Mouse (Mus musculus): ENCODE measurements around the gene Dtl. TPM values are rescaled to one million over a fixed set of nuclear protein-coding genes. Genes with fewer than 3 reads are reported as not detected.
A peak's percentile ranks its signal among the peaks of the same experiment; 100 is the strongest.

Gene Dtl
- total RNA-seq (2021), result 1 to 10 TPM; 6.3 to 7.6 TPM

DNA sequence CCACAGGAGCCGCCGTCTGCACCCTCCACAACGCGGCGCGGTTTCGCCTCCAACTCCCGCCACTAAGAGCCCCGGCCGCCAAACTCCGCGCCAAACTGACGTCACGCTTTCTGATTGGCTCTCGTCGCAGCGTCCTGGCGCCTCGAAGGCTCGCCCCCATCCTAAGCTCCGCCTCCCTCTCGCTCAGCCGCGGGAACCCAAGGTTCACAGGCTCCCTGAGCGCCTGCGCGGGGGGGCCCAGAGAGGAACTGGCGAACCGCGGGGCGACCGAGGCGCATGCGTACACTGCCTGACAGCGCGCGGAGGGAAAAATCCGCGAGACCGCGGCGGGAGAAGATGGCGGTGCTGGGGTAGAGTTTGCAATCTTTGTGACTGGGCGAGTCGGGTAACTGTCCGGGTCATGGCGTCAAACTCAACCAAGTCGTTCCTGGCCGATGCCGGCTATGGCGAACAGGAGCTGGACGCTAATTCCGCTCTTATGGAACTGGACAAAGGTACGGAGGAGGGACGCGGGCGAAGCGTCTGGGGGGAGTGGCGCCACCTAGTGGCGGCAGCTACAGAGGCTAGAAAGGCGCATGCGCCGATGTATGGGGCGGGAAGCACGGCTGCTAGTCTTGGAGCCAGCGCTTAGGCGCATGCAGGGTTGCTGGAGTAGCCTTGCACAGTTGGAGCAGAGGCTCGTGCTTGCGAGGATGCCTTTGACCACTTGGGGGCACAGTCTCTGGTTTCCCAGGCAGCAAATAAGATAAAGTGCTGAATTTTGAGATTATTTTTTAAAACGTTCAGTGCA is at the start of gene Dtl, which contains the start of gene Ints7:
Dtl (minus strand) TSS at position 87 of the 790 bp plus-strand sequence.
Ints7 (plus strand) TSS at position 179 of the 790 bp plus-strand sequence.
- intact Hi-C loops (cut with DNase I), result loop anchor here (2.0 to 5.0 kb wide), 3 partner anchors 142 to 332 kb away; partner anchors contain the start of genes Lpgat1 and Slc30a1
- peak; percentile 99 for DNase-seq (ENCODE audit: low spot score in 2 of 2)

DNA sequence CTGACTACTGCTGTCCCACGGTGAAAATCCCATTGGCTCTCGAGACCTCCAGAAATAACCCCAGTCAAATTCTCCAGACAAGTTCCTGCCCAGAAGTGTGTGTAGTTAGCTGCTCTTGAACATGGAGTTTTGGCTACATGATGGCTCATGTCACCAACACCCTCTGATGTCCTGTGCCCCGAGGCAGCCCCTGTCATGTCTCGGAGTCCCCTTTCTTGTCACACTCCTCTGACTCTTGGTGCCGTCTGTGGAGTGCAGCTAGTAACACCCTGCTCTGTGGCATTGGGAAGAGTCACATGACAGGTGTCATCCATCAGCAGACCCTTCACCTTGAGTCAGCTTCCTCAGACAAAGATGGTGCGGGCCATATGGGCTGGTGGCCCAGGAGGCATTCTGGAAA is 49.7 kb upstream of the Dtl start:
- intact Hi-C loops (cut with DNase I), result no loop called here
- no peak for DNase-seq (ENCODE audit: low spot score in 2 of 2)

DNA sequence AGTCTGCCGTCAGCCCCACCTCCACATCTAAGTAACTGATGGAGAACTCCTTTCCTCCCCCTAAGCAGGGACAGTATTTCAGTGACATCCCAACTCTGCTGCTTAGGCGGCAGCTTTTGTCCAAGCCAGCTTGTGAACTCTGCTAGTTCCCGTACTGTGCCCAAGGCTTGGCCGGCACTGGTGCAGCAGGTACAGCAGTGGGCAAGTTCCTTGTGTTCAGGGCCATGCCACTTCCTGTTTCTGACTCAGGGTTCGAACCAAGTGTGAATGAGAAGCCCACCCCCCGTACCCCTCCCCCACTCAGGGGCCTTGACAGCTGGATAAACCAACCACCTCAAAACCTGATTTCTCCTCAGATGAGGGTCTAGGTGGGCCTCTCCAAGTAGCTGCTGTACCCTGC is 49.1 kb upstream of the Dtl start:
- intact Hi-C loops (cut with DNase I), result no loop called here
- no peak for DNase-seq (ENCODE audit: low spot score in 2 of 2)

DNA sequence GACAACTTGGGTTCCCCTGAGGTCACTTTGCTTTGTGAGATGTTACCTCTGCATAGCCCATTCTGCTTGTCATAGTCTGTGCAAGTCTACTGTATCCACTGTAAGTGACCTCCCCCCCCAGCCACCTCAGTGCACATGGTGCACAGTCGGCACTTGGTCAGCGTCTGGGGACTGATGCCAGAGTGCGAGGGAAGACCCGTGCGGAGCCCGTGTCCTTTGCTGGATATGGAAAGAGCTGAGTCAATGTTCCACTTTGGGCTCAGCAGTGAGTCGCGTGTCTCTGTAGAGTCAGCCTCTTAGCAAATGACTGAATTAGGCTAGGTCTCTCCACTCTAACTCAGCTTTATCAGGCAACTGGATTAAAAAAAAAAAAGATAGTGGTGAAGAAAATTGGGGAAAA is 47.5 kb upstream of the Dtl start:
- intact Hi-C loops (cut with DNase I), result no loop called here
- peak; percentile 35 to 46 for DNase-seq (ENCODE audit: low spot score in 2 of 2)

DNA sequence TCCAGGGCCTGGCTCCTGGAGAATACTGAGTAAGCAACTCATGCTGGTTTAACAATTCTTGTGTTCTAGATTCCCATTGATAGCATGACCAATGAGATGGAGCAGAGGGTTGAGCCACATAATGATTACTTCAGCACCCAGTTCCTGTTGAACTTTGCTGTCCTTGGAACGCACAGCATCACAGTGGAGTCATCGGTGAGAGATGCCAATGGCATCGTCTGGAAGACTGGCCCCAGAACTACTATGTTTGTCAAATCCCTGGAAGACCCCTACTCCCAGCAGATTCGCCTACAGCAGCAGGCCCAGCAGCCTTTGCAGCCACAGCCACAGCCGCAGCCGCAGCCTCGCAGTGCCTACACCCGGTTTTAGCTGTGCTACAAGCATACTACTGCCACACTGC is 45.8 kb upstream of the Dtl start:
- intact Hi-C loops (cut with DNase I), result no loop called here

DNA sequence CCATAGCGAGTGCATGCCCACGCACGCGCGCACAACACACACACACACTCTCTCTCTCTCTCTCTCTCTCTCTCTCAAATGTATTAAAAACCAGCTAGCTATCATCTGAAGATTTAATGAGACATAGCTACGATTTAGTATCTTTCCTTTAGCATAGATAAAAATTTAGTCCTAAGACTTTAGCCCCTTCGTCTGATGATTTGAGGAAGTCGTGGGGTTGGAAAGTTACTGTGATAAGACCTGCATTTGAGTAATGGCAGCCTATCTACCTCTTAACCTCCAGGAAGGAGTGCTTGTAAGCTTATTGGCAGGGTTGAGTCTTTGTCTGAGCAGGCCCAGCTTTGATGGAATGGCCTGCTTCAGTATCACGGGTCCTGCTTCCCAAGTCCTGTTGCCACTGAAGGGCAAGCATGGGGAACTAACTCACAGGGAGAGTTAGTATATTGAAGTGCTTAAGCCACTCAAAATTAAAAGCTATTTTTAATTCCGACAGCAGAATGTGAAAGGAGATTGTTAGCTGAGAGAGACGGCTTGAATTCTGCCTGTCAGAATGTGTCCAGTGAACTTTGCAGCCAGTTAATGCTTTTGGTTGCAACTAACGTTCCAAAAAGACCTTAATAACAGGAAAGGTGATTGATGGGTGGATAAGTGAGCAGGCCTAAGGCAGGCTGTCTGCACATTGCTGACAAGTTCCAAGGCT is 42.9 kb upstream of the Dtl start:
- intact Hi-C loops (cut with DNase I), result no loop called here
- no peak for DNase-seq (ENCODE audit: low spot score in 2 of 2)

More for the DNA sequence above, 45.8 kb upstream of the Dtl start:
- no peak for DNase-seq (ENCODE audit: low spot score in 2 of 2)

DNA sequence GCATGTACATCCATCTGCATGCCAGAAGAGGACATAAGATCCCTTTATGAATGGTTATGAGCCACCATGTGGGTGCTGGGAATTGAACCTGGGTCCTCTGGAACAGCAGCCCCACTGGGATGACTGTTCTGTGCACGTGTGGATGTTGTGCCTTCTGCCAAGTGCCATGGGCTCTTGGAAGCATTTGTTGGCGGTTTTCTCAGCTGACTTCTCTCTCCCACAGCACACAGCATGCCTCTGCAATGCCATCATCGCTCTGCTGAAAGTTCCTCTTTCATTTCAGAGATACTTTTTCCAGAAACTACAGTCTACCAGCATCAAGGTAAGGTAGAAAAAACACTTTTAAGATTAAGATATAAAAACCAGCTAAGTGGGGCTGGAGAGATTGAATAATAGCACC is 42.2 kb upstream of the Dtl start:
- intact Hi-C loops (cut with DNase I), result no loop called here

DNA sequence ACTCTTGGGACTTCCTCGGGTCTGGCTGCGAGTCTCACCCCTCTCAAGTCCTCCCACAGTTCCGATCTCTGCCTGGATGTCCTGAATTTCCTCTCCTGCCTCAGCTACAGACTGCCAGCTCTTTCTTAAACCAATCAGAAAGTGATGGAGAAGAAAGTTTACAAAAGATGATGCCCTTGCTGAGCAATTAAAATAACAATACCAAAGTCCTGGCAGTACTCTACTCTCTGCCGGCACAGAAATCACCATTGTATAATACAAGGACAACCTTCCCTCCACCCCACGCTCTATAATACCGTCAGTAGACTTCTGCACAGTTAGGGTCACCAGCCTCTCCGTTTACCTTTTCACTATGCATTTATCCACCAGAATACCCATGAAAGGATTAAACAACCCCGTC is 40.9 kb upstream of the Dtl start:
- no peak for DNase-seq (ENCODE audit: low spot score in 2 of 2)
- intact Hi-C loops (cut with DNase I), result no loop called here

More for the DNA sequence above, 42.2 kb upstream of the Dtl start:
- no peak for DNase-seq (ENCODE audit: low spot score in 2 of 2)

DNA sequence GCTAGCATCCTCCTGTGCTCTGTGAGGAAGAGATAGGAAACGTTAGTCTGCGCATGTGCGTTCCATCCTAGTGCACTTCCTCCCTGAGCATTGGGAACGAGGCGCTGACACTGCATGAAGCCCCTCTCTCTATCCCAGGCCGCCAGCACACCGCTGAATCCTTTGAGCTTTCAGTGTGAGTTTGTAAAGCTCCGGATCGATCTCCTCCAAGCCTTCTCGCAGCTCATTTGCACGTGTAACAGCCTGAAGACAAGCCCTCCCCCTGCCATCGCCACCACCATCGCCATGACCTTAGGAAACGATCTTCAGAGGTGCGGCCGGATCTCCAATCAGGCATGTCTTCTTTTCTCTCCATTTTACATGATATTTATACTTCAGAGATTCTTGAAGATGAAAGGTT is 37.5 kb upstream of the Dtl start:
- intact Hi-C loops (cut with DNase I), result loop anchor here (5.0 kb wide), 1 partner anchor 109 kb away; no protein-coding TSS in a partner anchor
- no peak for DNase-seq (ENCODE audit: low spot score in 2 of 2)

DNA sequence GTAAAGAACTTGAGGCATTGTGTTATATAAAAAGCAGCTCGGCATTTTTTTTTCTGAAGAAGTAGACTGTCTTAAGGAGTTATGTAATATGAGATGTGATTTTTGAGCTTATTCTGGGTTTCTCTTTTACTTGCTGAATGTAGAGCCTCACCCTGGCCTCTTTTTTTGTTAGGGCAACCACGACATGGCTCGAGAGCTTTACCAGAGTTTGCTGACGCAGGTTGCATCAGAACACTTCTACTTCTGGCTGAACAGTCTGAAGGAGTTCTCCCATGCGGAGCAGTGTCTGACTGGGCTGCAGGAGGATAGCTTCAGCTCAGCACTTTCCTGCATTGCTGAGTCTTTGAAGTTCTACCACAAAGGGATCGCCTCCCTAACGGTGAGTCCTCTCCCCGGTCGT is 36.3 kb upstream of the Dtl start:
- intact Hi-C loops (cut with DNase I), result loop anchor here (5.0 kb wide), 1 partner anchor 111 kb away; no protein-coding TSS in a partner anchor
- DNase-seq (ENCODE audit: low spot score in 2 of 2), result peak; percentile 33 to 38

DNA sequence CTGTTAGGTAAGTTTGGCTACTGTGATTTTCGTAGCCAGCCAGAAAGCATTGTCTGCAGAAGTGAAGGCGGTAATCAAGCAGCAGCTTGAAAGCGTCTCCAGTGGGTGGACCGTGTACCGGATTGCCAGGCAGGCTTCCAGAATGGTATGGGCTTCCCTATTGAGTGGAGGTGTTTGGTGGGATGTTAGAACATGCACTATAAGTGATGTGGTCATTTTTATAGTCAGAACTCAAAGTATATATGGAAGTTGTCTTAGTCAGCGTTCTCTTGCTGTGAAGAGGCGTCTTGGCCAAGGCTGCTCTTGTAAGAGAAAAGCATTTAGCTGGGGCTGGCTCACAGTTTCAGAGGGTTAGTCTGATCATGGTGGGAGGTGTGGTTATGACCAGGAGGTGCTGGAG is 35.0 kb upstream of the Dtl start:
- intact Hi-C loops (cut with DNase I), result loop anchor here (5.0 kb wide), 1 partner anchor 112 kb away; no protein-coding TSS in a partner anchor
- DNase-seq (ENCODE audit: low spot score in 2 of 2), result peak; percentile 79 to 83

DNA sequence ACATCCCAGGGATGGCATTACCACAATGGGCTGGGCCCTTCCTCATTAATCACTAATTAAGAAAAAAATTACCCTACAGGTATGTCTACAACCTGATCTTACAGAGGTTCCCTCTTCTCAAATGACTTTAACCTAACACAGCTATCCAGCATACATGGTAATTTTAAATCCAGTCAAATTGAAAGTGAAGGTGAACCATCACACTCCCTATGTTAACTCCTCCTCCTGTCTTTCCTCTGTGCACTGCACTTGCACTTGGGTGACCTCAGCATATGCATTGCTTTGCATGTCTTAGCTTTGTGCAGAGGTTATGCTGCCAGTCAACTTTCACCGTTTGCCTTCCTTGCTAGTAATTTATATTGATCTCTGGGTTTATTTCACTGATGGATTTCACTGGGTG is 34.2 kb upstream of the Dtl start:
- no peak for DNase-seq (ENCODE audit: low spot score in 2 of 2)
- intact Hi-C loops (cut with DNase I), result no loop called here

DNA sequence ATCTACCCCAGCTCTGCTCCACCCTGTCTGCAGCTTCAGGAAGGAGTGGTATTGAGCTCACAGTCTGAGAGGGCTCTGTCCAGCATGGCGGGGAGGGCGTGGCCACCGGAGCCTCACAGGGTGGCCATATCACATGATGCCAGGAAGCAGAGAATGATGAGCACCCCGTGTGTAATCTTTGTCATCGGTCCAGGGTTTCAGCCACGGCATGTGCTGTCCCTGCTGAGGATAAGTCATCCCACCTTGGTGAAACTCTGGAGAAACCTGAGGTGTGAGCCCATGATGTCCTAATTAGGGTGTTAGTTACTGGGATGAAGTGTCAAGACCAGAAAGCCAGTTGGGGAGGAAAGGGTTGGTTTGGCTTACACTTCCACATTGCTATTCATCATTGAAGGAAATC is 33.7 kb upstream of the Dtl start:
- intact Hi-C loops (cut with DNase I), result no loop called here
- no peak for DNase-seq (ENCODE audit: low spot score in 2 of 2)

DNA sequence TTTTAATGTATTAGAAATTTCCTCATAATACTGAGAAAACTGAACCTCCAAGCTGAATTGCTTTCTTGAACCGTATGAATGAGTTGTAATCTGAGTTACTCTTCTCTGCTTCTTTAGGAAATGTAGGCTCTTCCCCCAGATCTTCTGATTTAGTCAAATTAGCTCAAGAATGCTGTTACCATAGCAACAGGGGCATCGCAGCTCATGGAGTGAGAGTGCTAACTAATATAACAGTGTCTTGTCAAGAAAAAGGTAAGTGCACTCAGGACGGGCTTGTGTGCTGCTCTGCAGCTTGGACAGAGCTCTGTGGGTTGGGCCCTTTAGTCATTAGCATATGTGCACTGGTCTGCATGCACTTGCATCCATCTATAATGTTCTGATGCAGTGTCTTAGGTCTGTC is 29.3 kb upstream of the Dtl start:
- intact Hi-C loops (cut with DNase I), result no loop called here

DNA sequence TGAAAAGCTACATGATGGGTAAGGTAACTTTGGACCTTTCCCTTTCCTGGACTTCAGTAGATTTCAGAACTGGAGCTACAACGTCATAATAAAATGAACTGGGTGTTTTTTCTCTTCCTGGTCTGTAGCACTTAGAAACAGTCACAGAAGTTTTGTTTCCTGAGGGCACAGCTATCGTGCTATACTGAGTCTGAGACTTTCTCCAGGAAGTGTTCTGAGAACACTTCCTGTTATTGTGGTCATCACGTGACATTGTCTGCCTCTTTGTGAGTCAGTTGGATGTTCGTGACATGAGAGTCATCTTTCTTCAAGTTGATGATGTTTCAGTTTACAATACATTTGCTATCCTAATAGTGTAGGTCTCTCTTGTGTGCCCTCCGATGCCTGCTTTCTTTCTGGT is 23.9 kb upstream of the Dtl start:
- DNase-seq (ENCODE audit: low spot score in 2 of 2), result no peak
- intact Hi-C loops (cut with DNase I), result no loop called here

More for the DNA sequence above, 29.3 kb upstream of the Dtl start:
- no peak for DNase-seq (ENCODE audit: low spot score in 2 of 2)

DNA sequence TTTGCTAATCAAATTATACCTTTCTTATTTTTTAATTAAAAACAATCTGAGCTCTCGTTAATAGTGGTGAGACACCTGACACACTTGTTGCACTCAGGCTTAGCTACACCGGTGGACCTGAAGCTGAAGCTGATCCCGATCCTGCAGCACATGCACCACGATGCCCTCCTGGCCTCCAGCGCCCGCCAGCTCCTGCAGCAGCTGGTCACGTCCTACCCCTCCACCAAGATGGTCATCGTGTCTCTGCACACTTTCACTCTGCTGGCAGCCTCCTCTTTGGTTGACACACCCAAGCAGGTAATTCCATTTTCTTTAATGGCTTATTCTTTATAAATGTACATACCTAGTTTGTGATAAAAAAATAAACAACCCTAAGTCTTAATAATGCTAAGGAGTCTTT is 20.7 kb upstream of the Dtl start:
- DNase-seq (ENCODE audit: low spot score in 2 of 2), result no peak
- intact Hi-C loops (cut with DNase I), result no loop called here

DNA sequence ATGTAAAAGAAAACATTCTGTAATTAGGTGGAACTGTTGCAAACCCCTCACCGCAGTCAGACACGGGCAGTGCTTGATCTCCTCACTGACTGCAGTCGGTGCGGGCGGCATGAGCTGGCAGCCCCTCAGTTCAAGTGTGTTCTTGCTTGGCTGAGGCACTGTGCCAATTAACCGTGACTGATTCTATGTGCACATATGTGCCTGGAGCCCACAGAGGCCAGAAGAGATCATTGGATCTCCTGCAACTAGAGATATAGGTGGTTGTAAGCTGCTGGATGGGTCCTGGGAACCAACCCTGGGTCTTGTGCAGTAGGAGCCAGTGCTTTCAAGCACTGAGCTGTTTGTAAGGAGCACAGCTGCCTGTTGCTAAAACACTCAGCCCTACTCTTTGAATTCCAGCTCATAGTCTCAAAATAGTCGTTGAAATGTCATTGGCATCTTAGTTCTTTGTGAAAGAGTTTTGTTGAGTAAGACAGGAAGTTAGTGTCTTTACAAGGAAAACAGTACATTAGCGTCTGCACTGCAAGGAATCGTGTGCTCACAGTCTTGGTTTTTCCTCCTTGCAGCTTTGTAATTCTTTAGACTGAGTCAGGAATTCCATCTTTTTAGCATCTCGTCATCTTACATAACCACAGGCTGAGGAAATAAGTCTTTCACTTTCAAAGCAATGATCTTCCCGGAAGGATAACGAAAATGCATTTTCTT is 16.8 kb upstream of the Dtl start:
- intact Hi-C loops (cut with DNase I), result loop anchor here (5.0 kb wide), 1 partner anchor 130 kb away; no protein-coding TSS in a partner anchor
- peak in 1 of 2 experiments; percentile 23 for DNase-seq (ENCODE audit: low spot score in 2 of 2)

DNA sequence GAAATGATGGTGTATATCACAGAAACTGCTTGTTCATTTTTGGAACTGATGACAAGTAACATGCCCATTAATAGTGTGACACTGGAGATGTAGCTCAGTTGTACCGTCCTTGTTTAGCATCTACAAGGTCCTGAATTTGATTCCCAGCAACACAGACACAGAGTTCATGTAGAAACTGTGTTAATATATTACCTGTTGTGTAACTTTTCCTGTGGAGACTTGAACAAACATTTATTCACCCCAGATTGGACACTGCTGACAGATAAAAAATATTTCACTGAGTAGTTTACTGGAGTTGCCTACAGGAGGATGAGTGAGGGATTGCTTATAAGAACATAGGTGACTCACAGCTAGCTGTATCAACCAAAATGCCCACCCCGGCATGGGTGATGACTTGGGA is 13.4 kb upstream of the Dtl start:
- intact Hi-C loops (cut with DNase I), result no loop called here
- no peak for DNase-seq (ENCODE audit: low spot score in 2 of 2)

DNA sequence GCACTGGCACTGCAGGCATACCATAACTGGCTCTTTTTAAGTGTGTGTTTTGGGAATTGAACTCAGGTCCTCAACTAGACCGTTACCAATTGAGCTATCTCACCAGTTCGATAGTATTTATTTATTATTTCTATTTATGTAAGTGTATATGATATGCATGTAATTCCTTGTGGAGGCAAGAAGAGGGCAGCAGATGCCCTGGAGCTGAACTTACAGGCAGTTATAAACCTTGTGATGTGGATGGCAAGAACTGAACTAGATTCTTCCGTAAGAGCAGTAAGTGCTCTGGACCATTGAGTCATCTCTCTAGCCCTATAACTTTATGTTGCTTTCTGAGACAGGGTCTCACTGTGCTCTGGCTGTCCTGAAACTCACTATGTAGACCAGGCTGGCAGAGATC is 11.7 kb upstream of the Dtl start:
- intact Hi-C loops (cut with DNase I), result no loop called here
- no peak for DNase-seq (ENCODE audit: low spot score in 2 of 2)

DNA sequence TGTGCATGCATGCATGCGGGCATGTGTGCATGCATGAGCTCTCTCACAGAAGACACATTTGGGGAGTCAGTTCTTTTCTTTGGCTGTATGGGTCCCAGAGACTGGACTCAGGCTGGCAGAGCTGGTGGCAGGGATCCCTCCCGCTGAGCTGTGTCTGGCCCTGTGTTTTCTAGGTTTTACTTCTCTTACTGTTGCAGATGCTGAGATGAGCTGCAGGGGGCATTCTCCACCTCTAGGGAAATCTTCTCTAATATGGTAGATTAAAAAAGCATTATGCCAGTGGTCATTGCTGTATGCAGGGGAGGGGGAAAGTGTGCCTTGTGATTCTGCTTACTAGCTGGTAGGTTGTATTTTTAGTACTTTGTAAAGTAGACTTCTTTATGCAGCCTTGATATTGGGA is 10.4 kb upstream of the Dtl start:
- intact Hi-C loops (cut with DNase I), result no loop called here
- no peak for DNase-seq (ENCODE audit: low spot score in 2 of 2)

All from left cerebral cortex, postnatal 36 days (tissue).